Comparison of ENCODE assay signal across 14 mouse cellular contexts in genomic region chr6:118870241-118870841, GRCm38 (mm10).
DNase-seq lines count a peak whose midpoint lies in the region.
"Had no signal": no experiment of that assay in that cellular context is flagged by ENCODE, and none has a peak within 500 bp of the region (broad histone marks: within the 10 kb centered on the region; RNA-seq: fewer than 3 reads in every experiment).

No protein-coding gene starts in this region.

- intact Hi-C loops in left cerebral cortex, postnatal 4 days (cut with DNase I), result no loop called here
- intact Hi-C loops in left cerebral cortex, postnatal 14 days (cut with DNase I), result no loop called here

- peak; percentile 58 for DNase-seq in left cerebral cortex, postnatal 4 days
- DNase-seq in left cerebral cortex, postnatal 14 days (ENCODE audit: low spot score in 2 of 2), result no peak
- peak; percentile 71 for DNase-seq in cerebellum, adult 11-12 months
- DNase-seq in cerebellum, postnatal 10 days, result peak; percentile 80
- DNase-seq in thymus, postnatal 4 days, result no peak
- no peak for DNase-seq in thymus, postnatal 36 days
- no peak for DNase-seq in adrenal gland, adult 18-20 months (ENCODE audit: low spot score in 2 of 2)
- DNase-seq: adrenal gland, adult 8-10 months; gastrocnemius, postnatal 25 days; heart, postnatal 10 days; kidney, adult 18-20 months; layer of hippocampus, postnatal 36 days; liver; lung, postnatal 4 days had no signal

Comparison
In these comparisons a context has a peak if more than half of its experiments do, and no peak if none do; other contexts are left out.
1. DNase-seq: peak in left cerebral cortex, postnatal 4 days (single experiment), cerebellum, adult 11-12 months (single experiment) and cerebellum, postnatal 10 days (2 of 2); none in left cerebral cortex, postnatal 14 days (0 of 2), thymus, postnatal 4 days (single experiment), thymus, postnatal 36 days (0 of 2) and adrenal gland, adult 18-20 months (0 of 2).